Mouse (Mus musculus) heart, embryonic 13.5 days (tissue): Measurements from ENCODE around the gene Timm8a1. TPM values are rescaled to one million over a fixed set of nuclear protein-coding genes. Genes with fewer than 3 reads are reported as not detected.

Source experiments
- ATAC-seq: fragments of 200-750 bp; cut with Nextera tagmentation; 2 replicates; pipeline ENCODE4 v1.8.0; 2017; ENCODE audit warnings: moderate TSS enrichment; ENCODE audit not compliant: insufficient number of reproducible peaks, low FRiP score, low TSS enrichment; ENCODE audit errors: extremely low read depth
- H3K27ac ChIP-seq: fragments of 300-500 bp; sonication (generic); replicated peaks from 2 replicates; pipeline ENCODE4 v1.5.1; 2015; ENCODE audit warnings: moderate library complexity, mild to moderate bottlenecking, inconsistent platforms
- H3K27me3 ChIP-seq: fragments of 300-500 bp; sonication (generic); replicated peaks from 2 replicates; pipeline ENCODE4 v1.6.1; 2015; ENCODE audit warnings: mild to moderate bottlenecking, inconsistent platforms
- H3K36me3 ChIP-seq: fragments of 300-500 bp; sonication (generic); 2 replicates; pipeline ENCODE4 v1.6.1; 2015; ENCODE audit warnings: mild to moderate bottlenecking, inconsistent platforms
- H3K4me1 ChIP-seq: fragments of 300-500 bp; sonication (generic); 2 replicates; pipeline ENCODE4 v1.6.1; 2015; ENCODE audit warnings: inconsistent platforms
- H3K4me2 ChIP-seq: fragments of 300-500 bp; sonication (generic); 2 replicates; pipeline ENCODE4 v1.6.1; 2015; ENCODE audit warnings: inconsistent platforms, mild to moderate bottlenecking, moderate library complexity
- H3K4me3 ChIP-seq: fragments of 300-500 bp; sonication (generic); 2 replicates; pipeline ENCODE4 v1.5.1; 2015; ENCODE audit warnings: moderate library complexity, mild to moderate bottlenecking, inconsistent platforms
- H3K9ac ChIP-seq: fragments of 300-500 bp; sonication (generic); 2 replicates; pipeline ENCODE4 v1.6.1; 2015; ENCODE audit warnings: inconsistent platforms, mild to moderate bottlenecking, moderate library complexity
- H3K9me3 ChIP-seq: fragments of 300-500 bp; sonication (generic); 2 replicates; pipeline ENCODE4 v1.6.1; 2016; ENCODE audit warnings: inconsistent platforms
- WGBS: fragments of 180-500 bp; shearing (Covaris S2); methylation state at CpG from one replicate; pipeline ENCODE4 v1.1.7; 2015; ENCODE audit warnings: mixed read lengths; 5-methylcytosine and 5-hydroxymethylcytosine counted together
- polyA plus RNA-seq: library from polyadenylated mRNA; unstranded; fragments of >200 nt; fragmentation: Nextera tagmentation; extraction: Ambion mirVana; gene quantifications from 2 replicates; pipeline ENCODE4 v1.2.1, GENCODE M21; 2015

Timm8a1 gene
- polyA plus RNA-seq, 1 experiment from 2014 or later, result 69.2 TPM

GRCm38 (mm10) chrX:134509473-134509872 lies 32.2 kb downstream of the Timm8a1 start:
- H3K36me3 ChIP-seq, result no peaks in the 10 kb centered on the region
- H3K9ac ChIP-seq, result no peak overlapping the region
- H3K4me1 ChIP-seq, result no peaks in the 10 kb centered on the region
- no peaks in the 10 kb centered on the region for H3K27me3 ChIP-seq
- ATAC-seq, result no peak
- H3K9me3 ChIP-seq, result no peaks in the 10 kb centered on the region
- H3K4me2 ChIP-seq, result no peak overlapping the region
- H3K4me3 ChIP-seq, result no peak overlapping the region
- no peak overlapping the region for H3K27ac ChIP-seq
- WGBS, result 11% methylated on average over 1 of the region's 2 CpGs

- Histone ChIP-seq H3K4me2 (no peak overlapping the region), H3K4me3 (no peak overlapping the region), H3K9ac (no peak overlapping the region), H3K27ac (no peak overlapping the region), H3K9me3 (no peaks in the 10 kb centered on the region), H3K4me1 (no peaks in the 10 kb centered on the region), H3K36me3 (no peaks in the 10 kb centered on the region), H3K27me3 (no peaks in the 10 kb centered on the region)
- 63% methylated on average over 6 of the region's 6 CpGs for WGBS
- ATAC-seq, result no peak
Measured at GRCm38 (mm10) chrX:134507977-134508376, 33.7 kb downstream of the Timm8a1 start.

- 81% methylated on average over 8 of the region's 8 CpGs for WGBS
- no peaks in the 10 kb centered on the region for H3K9me3 ChIP-seq
Measured at GRCm38 (mm10) chrX:134500651-134501050, 41.0 kb downstream of the Timm8a1 start.

More at GRCm38 (mm10) chrX:134500651-134501050, 41.0 kb downstream of the Timm8a1 start:
- Histone ChIP-seq H3K36me3 (no peaks in the 10 kb centered on the region), H3K27ac (no peak overlapping the region), H3K9ac (no peak overlapping the region), H3K4me1 (no peaks in the 10 kb centered on the region), H3K27me3 (no peaks in the 10 kb centered on the region), H3K4me2 (no peak overlapping the region), H3K4me3 (no peak overlapping the region)
- no peak for ATAC-seq

Other genes starting within 250 kb of the Timm8a1 start
- gene Tmem35a, start 246.6 kb downstream of the Timm8a1 start, polyA plus RNA-seq, result 9.6 and 12.0 TPM in 2 replicates
- 25.8 and 29.8 TPM in 2 replicates for gene Cenpi, start 233.8 kb downstream of the Timm8a1 start, polyA plus RNA-seq
- 0.39 TPM in 2 replicates for gene Drp2, start 137.3 kb downstream of the Timm8a1 start, polyA plus RNA-seq
- gene Taf7l, start 65.4 kb downstream of the Timm8a1 start, polyA plus RNA-seq, result not detected in 2 replicates
- 1.4 and 2.2 TPM in 2 replicates for gene Btk, start 41.7 kb upstream of the Timm8a1 start, polyA plus RNA-seq
- gene Rpl36a, start 43.8 kb upstream of the Timm8a1 start, polyA plus RNA-seq, result 261 and 287 TPM in 2 replicates
- 3.2 and 3.7 TPM in 2 replicates for gene Gla, start 59.3 kb upstream of the Timm8a1 start, polyA plus RNA-seq
- 109 and 123 TPM in 2 replicates for gene Hnrnph2, start 59.3 kb upstream of the Timm8a1 start, polyA plus RNA-seq
- 4.1 TPM in 2 replicates for gene Armcx4, start 144.7 kb upstream of the Timm8a1 start, polyA plus RNA-seq
- gene Armcx1, start 176.1 kb upstream of the Timm8a1 start, polyA plus RNA-seq, result 41.0 and 46.1 TPM in 2 replicates
- 18.9 and 19.0 TPM in 2 replicates for gene Armcx6, start 209.6 kb upstream of the Timm8a1 start, polyA plus RNA-seq
- 75.1 and 82.7 TPM in 2 replicates for gene Armcx3, start 214.7 kb upstream of the Timm8a1 start, polyA plus RNA-seq